Mouse (Mus musculus) stomach, postnatal 0 days (tissue): ENCODE results near the gene Adar.

ENCODE experiments used
- CTCF ChIP-seq: IDR thresholded peaks from 2 replicates; pipeline ENCODE4 v1.5.1; 2016; ENCODE audit warnings: antibody characterized with exemption, low read depth, mild to moderate bottlenecking, moderate library complexity
- EP300 ChIP-seq: optimal IDR thresholded peaks from 2 replicates; pipeline ENCODE3; 2016; ENCODE audit warnings: antibody characterized with exemption

DNA sequence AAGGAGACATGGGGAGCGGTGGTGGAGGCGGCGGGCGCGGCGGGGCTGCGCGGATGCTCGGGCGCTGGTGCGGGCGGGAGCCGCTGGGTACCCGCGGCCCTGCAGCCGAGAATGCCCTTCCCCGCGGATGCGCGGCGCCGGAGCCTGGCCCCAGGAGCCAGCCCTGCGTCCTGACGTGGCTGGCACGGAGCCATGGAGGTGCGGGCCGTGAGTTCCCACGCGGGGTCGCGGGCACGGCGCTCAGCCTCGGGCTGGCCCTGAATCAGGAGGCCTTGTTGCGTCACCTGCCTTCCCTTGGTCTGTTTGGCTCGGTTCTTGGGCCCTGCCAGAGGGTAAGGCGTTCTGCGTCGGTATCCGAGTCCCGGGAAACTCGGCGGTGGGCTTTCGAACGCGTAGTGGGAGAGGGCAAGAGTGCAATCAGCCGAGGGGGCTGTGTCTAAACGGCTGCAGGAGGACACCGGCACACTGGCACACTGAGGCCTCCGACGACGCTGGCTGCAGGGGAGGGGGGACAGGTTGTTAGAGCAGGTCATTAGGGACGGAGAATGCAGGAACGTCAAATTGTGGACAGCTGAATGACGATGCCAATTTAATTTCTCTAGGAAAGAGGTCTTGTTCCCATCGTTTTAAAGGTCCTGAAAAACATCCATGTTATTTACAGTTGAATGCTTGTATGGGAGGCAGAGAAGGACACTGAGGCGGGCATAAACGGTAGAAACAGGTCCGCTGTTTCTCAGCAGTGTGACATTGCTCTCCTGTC is 565 bp downstream of the Adar start:
- TF ChIP-seq EP300 (no peak), CTCF (no peak)
